Mouse (Mus musculus) neutrophil, adult 5-6 weeks (primary cell): ENCODE results near the gene Daam2. TPM values are rescaled to one million over a fixed set of nuclear protein-coding genes. Genes with fewer than 3 reads are reported as not detected.
"Not testable (repeated sequence)": the region's sequence is repeated elsewhere in the genome, so short reads cannot be mapped to it uniquely, and the experiment has no call there.

Source experiments
- ATAC-seq: fragments of 151-379, 151-347 bp; 2 replicates; pipeline ENCODE4 v1.8.0; 2017; ENCODE audit warnings: mild to moderate bottlenecking, moderate TSS enrichment; ENCODE audit not compliant: insufficient number of reproducible peaks, poor library complexity, low FRiP score, severe bottlenecking; ENCODE audit errors: extremely low read depth
- total RNA-seq: library from RNA; stranded (forward); fragments of 200-1000 nt; gene quantifications from 2 replicates; pipeline ENCODE4 v1.2.3, GENCODE M21; 2017

Daam2 gene
- total RNA-seq, 1 experiment from 2014 or later: not detected

GRCm38 (mm10) chr17:49500234-49500633 is 63.9 kb downstream of the Daam2 start:
- no peak for ATAC-seq

- ATAC-seq: no peak
Measured at GRCm38 (mm10) chr17:49499635-49500034, 64.5 kb downstream of the Daam2 start.

- ATAC-seq: no peak
Measured at GRCm38 (mm10) chr17:49498169-49498568, 66.0 kb downstream of the Daam2 start.

- no peak for ATAC-seq
Measured at GRCm38 (mm10) chr17:49493276-49493675, 70.9 kb downstream of the Daam2 start.

- no peak for ATAC-seq
Measured at GRCm38 (mm10) chr17:49489098-49489497, 75.0 kb downstream of the Daam2 start.

- no peak for ATAC-seq
Measured at GRCm38 (mm10) chr17:49484435-49484834, 79.7 kb downstream of the Daam2 start.

GRCm38 (mm10) chr17:49481876-49482275 is 82.3 kb downstream of the Daam2 start:
- ATAC-seq: no peak

- no peak for ATAC-seq
Measured at GRCm38 (mm10) chr17:49477370-49477769, 86.8 kb downstream of the Daam2 start.

- ATAC-seq: no peak
Measured at GRCm38 (mm10) chr17:49475174-49475573, 89.0 kb downstream of the Daam2 start.

GRCm38 (mm10) chr17:49474051-49474450 is 90.1 kb downstream of the Daam2 start:
- ATAC-seq: no peak

- no peak for ATAC-seq
Measured at GRCm38 (mm10) chr17:49472626-49473025, 91.5 kb downstream of the Daam2 start.

GRCm38 (mm10) chr17:49468223-49468622 is 95.9 kb downstream of the Daam2 start:
- ATAC-seq: no peak

- ATAC-seq: no peak
Measured at GRCm38 (mm10) chr17:49464884-49465283, 99.3 kb downstream of the Daam2 start.

GRCm38 (mm10) chr17:49458386-49458785 is 105.8 kb downstream of the Daam2 start:
- ATAC-seq: no peak

- ATAC-seq: no peak
Measured at GRCm38 (mm10) chr17:49457833-49458232, 106.3 kb downstream of the Daam2 start.

- ATAC-seq: no peak
Measured at GRCm38 (mm10) chr17:49456334-49456733, 107.8 kb downstream of the Daam2 start.

GRCm38 (mm10) chr17:49450922-49451321 is 113.2 kb downstream of the Daam2 start:
- ATAC-seq: no peak

GRCm38 (mm10) chr17:49449230-49449608 is 114.9 kb downstream of the Daam2 start:
- ATAC-seq: no peak

- no peak for ATAC-seq
Measured at GRCm38 (mm10) chr17:49448570-49449229, 115.4 kb downstream of the Daam2 start.

GRCm38 (mm10) chr17:49442841-49443240 is 121.3 kb downstream of the Daam2 start:
- ATAC-seq: not testable (repeated sequence)
